Mouse (Mus musculus): ENCODE measurements around the gene Hadhb.

The Hadhb gene

DNA sequence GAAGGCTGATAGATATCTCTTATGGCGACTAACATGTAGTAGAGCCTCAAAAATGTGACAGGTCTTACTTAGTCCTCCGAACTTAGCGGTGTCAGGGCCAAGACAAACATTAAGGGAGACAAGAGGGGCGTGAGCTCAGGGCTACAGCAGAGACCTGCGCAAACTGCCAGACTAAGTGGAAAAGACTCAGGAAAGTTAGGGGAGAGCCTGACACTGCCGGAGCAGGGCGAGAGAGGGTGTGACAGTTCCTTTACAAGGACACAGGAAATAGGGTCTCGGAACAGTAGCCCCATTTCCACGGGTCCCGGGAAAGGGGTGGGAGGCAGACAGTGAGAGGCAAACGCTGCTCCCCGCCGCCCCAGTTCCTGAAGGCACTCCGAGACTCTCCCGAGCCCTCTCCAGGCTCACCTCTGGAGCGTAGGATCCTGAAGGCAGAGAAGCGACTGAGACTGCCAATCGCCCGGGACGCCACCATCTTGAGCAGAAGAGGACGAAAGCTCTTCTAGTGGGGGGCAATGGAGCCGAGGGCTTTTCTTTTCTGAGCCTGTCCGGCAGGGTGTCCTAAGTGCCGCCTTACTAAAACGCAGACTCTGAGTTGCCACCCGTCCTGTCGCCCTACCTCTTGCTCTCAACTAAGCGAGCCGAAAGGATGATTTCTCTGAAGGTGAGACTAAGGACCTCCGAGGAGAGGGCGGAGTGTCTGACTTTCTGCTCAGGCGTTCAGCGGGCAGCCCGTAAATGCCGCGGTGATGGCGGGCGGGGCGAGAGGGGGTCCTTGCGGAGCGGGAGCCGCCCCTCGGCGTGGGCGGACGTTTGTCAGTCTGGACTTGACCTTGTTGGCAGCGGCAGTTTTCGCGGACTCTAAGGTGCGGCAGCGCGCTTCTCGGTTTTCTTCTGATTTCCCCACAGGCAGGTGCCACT is at the start of gene Hadhb, which contains the start of gene Hadha:
TSS of gene Hadhb (plus strand) at position 775 of the 921 bp plus-strand sequence.
TSS of gene Hadha (minus strand) at position 689 of the 921 bp plus-strand sequence.
- in situ Hi-C loops (cut with MboI), result no loop called here

DNA sequence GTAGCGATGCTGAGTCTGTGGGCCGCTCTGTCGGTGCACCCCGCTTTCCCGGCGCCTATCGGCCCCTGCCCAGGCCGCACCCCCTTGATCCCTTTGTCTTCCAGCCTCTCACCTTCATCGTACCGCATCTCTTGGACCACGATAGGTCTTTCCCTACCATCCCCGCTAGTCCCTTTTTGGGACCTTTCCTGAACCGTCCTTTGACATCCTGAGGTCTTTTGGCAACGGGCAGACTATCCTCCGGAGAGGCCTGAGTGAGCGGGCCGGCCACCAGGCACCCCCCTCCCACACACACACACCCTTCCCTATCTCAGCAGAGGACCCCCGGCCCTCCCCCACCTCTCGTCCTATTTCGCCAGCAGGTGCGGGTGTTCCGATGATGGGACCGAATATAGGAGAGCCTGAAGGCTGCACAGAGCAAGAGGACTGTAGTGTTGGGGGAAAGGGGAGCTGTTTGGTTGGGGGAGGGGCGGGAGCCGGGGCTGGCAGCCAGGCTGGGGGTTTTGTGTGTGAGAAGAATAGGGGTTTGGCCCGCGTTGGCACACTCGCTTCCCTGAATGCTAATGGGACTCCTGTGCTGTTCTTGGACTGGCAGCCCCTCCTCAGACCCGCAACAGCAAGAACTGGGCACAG is 49.3 kb upstream of the Hadhb start, which contains the start of gene 3110082J24Rik:
TSS of gene 3110082J24Rik (minus strand) at position 419 of the 633 bp plus-strand sequence.
- in situ Hi-C loops (cut with MboI), result no loop called here

DNA sequence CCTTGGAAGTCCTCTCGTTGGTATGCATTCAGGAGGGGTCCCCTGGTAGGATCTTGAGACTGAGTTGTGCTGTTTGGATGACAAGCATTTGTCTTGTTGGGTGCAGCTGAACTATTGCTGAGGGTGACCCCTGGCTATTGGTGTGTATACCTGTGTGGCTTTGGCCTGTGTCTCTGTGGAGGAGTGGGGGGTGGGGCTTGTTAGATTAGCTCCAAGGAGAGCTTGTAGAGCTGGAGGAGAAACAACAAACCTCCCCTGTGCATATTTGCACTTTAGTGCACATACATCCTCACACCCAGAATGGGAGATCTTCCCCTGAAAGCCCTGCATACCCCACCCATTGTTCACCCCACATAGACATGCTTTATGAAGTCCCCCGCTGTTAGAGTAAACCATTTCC is 48.3 kb upstream of the Hadhb start:
- in situ Hi-C loops (cut with MboI), result no loop called here

DNA sequence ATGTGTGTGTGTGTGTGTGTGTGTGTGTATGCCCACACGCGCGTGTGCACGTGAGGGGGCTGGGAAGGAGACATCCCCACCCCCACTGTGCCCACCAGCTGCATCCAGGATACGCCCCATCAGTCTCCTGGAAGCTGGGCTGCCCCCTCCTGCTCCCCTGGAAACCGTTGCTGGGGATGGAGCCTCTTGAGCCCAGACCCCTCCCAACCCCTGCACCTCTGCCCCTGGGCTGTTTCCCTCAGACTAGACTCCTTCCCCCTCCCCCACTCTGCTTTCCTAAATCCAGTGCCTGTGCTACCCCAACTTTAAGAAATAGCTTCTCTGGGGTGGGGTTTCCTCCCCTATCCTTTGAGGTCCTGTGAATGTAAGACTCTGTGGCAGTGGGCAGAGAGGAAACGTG is 47.9 kb upstream of the Hadhb start:
- in situ Hi-C loops (cut with MboI), result no loop called here

DNA sequence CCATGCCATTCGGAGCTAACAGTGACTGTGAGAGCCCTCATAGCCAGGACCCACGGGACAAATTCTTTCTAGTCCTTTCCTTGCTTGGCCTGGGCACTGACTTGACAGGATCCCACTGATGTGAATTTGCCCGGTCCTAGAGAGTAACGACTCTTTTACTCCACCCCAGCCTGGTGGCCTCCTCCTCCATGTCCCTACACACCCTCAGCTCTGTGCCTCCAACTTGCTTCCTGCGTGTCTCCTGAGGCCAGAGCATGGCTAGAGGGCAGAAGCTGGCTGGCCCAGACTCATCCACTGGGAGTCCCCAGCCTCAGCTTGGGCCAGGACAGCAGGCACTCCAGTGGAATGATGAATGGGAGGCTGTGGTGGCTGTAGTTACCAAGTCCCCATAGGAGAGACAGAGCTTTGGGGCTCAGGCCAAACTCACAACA is 47.4 kb upstream of the Hadhb start:
- in situ Hi-C loops (cut with MboI), result no loop called here

DNA sequence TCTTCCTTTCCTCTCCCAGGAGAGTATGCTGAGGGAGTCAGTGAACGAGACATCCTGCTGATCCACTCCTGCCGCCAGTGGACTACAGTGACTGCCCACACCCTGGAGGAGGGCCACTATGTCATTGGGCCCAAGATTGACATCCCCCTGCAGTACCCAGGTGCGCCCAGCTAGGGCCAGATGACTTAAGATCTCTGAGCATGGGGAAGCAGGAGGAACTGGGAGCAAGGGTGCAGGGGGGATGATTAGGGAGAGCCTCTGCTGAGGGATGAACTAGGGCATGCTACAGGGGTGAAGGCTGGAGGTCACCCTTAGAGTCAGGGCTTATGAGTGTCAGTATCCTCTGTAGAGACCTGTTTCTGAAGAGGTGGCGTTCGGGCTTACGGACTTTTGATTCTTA is 46.8 kb upstream of the Hadhb start:
- in situ Hi-C loops (cut with MboI), result no loop called here

DNA sequence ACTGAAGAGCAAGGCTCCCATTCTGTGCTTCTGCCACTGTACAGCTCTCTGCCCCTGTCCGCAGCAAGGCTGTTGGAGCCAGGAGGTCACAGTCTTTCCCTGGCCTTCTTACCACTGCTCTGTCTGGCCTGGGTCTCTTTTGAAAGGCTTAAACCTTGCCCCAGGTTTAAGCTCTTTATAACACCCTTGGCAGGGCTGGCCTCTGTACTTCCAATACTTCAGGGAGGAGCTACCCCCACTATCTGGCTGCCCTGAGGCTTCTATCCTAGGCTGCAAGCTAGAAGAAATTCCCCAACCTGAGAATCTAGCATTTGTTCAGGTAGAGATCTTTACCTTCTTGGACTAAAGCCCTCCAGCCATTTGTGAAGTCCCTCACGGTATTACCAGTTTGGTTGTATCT is 45.1 kb upstream of the Hadhb start:
- in situ Hi-C loops (cut with MboI), result no loop called here

DNA sequence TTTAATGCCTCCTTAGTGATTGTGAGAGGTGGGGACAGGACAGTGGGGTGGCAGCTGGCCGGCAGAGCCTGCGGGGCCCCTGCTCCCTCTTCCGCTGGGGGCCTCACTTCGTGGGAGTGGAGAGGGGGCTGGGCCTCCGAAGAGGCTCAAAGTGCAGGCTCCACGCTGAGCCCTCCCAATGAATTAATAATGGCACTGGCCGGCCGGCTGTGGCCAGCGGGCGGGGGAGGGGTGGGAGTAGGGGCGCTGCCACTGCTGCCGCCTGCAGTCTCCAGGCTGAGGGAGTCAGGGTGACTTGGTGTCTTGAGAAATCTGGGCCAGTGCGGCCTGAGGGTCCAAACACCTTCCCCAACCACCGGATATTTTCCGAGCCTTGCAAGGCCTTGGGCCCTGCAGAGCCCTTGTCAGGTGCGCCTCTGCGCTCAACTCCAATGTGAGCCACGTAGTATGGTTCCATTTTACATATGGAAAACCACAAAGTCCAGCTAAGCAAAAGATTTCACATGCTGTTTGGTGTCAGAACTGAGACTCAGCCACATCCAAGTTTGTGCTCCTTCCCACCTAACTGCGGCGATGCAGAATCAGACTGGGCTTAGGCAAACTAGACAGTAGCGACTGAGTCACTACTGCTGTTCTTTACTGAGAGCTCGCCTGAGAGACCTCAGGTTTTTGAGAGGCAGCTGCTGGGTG is 44.5 kb upstream of the Hadhb start:
- in situ Hi-C loops (cut with MboI), result no loop called here

DNA sequence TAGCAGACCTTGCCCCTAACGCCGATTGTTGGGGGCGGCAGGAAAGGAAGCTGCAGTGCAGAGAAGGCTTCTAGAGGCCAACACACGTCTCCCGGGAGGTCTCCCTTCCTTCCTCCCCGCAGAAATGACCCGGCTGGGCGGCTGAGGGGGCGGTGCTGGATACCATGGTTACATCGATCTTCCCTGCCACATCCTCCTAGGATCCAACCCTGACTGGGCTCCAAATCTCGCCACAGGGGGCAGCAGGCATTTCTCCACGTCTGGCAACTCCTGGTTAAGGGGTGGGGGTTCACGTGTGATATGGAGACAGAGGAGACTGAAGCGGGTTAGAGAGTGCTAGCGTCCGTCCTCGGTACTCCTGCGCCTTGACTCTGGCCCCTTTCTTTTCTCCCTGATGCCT is 43.9 kb upstream of the Hadhb start:
- in situ Hi-C loops (cut with MboI), result no loop called here

DNA sequence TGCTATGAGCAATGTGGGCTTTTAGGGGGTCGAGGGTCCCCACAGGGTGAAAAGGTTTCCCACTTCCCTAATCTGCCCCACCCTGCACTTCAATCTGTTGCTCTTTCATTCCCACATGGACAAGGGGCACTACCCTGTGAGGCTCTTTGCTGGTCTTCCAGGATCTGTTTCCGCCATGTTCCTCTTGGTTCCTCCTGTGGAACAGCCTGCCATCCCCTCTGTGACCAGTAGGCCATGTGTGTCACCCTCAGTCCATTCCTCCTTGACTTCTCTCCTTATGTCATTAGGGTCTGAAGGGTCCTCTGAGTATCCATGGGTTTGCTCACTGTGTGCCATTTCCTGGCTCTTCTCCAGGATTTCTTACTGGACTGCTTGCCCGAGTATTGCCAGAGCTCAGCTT is 43.3 kb upstream of the Hadhb start:
- in situ Hi-C loops (cut with MboI), result no loop called here

DNA sequence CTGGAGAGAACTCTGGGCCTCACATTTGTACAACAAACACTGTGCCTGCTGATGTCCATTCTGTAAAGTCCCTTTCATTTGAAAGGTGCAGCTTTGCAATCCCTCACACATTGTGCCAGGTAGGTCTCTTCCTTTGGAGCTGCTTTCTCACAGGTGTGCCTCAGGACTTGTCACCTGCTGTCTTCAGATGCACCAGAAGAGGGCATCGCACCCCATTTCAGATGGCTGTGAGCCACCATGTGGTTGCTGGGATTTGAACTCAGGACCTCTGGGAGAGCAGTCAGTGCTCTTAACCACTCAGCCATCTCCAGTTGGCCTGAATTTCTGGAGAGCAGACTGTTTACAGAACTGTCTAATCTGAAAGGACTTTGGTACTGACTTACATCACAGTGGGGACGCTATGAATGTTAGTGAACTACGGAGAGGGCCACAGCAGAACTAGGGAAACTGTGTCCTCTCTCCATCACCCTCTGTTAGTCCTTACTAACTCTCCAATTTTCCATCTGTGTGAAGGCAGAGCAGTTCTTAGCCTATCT is 42.4 kb upstream of the Hadhb start:
- in situ Hi-C loops (cut with MboI), result no loop called here

DNA sequence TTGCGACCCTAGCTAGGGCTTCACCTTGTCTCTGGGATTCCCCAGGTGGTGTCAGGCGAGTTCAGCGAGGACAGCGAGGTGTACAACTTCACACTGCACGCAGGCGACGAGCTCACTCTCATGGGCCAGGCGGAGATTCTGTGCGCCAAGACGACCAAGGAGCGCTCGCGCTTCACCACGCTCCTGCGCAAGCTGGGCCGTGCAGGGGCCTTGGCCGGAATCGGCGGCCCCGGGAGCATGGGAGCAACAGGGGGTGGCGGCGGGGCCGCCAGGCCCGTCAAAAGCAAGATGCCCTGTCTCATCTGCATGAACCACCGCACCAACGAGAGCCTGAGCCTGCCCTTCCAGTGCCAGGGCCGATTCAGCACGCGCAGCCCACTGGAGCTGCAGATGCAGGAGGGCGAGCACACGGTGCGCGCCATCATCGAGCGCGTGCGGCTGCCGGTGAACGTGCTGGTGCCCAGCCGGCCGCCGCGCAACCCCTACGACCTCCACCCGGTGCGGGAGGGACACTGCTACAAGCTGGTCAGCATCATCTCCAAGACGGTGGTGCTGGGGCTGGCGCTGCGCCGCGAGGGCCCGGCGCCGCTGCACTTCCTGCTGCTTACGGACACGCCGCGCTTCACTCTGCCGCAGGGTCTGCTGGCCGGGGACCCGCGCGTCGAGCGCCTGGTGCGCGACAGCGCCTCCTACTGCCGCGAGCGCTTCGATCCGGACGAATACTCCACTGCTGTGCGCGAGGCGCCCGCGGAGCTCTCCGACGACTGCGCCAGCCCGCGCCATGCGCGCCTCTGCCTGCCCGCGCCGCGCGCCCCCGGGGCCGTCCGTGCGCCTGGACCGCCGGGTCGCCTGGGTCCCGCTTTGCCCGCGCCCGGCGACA is 40.9 kb upstream of the Hadhb start:
- in situ Hi-C loops (cut with MboI), result no loop called here

DNA sequence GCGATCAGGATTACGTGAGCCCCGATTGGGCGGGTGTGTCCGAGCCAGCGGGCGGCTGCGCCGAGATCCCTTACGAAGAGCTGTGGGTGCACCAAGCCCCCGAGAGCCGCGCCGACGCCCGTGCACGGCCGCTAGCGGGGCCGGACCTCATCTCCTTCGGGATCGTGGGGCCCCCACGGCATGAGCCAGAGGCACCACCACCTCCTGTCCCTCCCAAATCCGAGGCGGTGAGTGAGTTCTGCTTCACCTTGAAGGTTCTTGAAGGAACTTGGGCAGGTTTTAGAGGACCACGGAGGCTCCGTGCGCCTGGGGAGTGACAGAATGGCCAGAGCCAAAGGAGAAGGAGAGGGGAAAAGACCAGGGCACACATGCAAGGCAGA is 40.3 kb upstream of the Hadhb start:
- in situ Hi-C loops (cut with MboI), result no loop called here

DNA sequence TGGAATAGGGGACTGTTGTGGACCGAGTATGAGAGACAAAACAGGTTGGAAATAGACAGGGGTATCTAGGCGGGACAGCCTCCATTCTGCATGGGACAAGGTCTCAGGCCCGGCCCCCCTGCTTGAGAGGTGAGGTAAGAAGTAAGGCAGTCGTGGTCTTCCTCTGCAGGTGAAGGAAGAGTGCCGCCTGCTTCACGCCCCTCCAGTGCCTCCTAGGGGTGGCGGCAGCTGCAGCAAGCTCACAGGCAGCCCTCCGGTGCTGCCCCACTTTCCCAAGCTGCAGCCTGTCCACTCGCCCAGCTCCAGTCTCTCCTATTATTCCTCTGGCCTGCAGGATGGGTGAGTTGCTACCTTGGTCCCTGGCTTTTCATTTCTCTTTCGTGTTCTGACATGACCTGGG is 39.3 kb upstream of the Hadhb start:
- in situ Hi-C loops (cut with MboI), result no loop called here

DNA sequence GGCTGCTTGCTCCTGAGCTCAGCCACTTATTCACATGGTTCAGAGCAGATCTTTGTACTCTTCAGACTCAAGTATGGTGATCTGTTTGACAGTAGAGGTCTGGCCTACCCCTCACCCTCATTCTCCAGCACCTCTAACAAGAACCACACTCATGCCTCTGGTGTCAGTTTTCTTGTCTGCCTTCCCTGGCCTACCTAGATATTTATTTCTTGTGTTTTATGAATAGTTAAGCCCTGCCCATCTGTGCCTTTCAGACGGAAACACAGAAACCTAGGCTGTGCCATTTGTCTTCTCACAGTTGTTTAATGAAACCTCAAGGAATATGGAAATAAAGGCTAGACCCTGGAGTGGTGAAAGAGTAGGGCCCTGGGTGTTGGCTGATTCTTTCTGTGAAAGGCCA is 37.0 kb upstream of the Hadhb start:
- in situ Hi-C loops (cut with MboI), result no loop called here

DNA sequence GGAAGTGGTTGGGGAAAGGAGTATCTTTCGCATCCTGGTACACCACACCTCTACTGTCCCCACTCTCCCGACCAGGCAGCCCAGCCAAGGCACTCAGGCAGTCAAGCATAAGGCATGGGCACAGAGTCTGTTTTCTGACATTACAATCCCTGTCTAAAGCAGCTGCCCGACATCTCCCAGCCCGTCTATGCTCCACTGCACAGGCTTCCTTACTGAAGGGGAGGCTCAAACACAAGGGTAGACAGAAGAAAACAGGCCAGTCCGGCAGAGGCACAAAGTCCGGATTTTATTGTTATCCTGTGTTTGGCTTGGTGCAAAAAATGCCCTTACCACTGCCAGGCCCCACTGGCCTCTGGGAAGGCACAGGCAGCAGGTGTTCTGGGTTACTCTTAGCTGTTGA is 35.9 kb upstream of the Hadhb start:
- in situ Hi-C loops (cut with MboI), result no loop called here

DNA sequence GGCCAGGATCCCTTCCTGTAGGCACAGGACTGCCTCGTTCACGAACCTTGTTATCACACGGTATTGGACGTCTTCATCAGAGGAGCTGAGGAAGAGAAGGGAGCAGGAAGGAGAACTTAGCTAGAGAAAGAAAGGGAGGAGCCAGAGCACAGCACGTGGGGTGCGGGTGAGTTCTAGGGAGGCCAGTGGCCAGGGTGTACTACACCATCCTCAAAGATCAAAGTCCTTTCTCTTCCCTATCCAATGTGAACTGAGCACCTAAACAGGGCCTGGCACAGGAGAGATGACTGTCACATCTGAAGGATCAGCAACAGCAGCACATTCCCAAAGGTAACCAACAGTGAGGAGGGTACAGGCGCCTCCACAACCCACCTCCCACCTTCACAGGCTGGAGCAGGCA is 34.9 kb upstream of the Hadhb start:
- in situ Hi-C loops (cut with MboI), result no loop called here

DNA sequence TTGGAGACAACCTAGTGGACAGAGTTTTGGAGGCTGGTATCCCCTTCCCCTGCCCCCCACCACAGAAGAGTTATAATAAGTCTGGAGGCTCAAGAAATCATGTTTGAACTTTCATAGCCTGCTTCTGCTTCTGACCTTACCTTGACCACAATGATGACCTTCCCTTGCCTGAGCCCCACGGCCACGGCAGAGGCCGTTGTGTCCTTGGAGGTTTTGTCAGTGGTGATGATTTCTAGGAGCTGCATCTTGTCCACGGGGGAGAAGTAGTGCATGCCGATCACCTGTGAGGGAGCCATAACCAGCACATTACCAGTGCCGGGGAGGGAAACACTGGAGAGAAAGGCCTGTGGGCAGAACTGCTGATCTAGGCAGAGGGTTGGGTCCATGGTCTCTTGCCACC is 32.6 kb upstream of the Hadhb start:
- in situ Hi-C loops (cut with MboI), result no loop called here

DNA sequence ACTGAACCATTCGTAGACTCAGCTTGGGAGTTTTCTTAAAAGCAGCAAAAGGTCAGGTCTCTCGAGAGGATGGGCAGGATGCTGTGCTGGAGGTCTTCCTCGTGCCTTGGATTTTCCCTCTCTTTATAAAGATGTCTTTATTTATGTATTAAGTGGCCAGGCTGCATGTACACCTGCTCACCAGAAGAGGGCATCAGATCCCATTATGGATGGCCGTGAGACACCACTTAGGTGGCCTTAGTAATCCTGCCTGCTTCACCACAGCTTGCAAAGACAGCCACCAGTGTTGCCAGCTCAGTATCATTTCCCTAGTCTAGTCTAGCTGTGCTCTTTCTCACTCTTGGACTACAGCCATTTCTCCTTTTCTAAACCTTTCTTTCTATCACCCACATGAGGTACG is 29.5 kb upstream of the Hadhb start:
- in situ Hi-C loops (cut with MboI), result no loop called here

DNA sequence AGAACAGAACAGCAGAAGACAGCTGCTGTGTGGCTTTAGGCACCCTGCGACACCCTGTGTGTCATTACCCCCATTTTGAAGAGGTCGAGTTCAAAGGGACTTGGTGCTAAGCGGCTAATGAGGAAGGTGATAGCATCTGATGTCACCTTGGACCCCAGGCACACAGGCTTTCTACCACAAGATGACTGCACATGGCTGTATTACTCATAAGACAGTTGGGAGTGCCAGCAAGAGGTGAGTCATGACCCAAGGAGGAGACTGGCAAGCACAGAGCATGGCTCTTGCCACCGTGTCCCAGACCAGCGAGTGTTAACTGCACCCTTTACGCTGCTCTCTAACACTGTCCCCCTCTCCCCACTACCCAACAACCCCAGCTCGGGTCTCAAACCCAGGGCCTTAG is 28.3 kb upstream of the Hadhb start:
- in situ Hi-C loops (cut with MboI), result no loop called here

DNA sequence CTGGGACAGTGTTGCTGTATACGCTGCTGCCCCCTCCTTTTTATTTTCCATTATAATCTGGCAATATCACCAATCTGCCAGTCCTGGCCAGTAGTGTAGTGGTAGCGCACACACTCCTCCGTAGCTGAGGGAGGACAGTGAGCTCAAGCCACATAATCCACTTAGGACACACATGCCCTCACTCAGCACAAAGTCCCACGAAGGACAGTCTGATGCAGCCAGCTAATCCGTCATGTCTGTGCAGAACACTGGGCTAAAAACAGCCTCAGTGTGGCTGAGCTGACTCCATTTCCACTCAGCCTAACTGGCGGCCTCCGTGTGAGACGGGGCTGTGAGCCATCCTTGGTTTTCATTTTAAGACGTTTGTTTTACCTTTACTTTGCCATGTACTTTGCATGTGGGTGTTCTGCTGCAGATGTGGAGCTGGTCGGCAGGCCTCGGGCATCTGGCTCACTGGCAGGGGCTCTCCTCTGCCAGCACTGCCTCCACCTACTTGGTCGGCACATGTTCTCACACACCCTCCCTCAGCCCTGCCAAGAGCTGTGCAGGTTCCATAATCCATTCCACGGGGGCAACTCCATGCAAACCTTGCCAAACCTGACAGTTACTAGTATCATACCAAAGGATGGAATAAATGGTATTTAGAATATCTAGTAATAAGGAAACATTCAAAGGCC is 27.0 kb upstream of the Hadhb start:
- in situ Hi-C loops (cut with MboI), result no loop called here
